Mouse (Mus musculus) thymus, postnatal 0 days (tissue): ENCODE measurements around the gene Mob3b. TPM values are rescaled to one million over a fixed set of nuclear protein-coding genes. Genes with fewer than 3 reads are reported as not detected.

ENCODE experiments used
- DNase-seq: peaks from one replicate; pipeline ENCODE4 v3.0.0-alpha.2; 2015; ENCODE audit warnings: low spot score
- polyA plus RNA-seq: library from polyadenylated mRNA; unstranded; fragments of >200 nt; fragmentation: Nextera tagmentation; extraction: Ambion mirVana; gene quantifications from 2 replicates; pipeline ENCODE4 v1.2.1, GENCODE M21; 2015

The Mob3b gene
- polyA plus RNA-seq, result 4.7 and 6.2 TPM in 2 replicates

- peak; percentile 87 for DNase-seq
Measured at GRCm38 (mm10) chr4:35156751-35157611, at the start of gene Mob3b. Gene Mob3b (minus strand): TSS chr4:35157484.

DNA sequence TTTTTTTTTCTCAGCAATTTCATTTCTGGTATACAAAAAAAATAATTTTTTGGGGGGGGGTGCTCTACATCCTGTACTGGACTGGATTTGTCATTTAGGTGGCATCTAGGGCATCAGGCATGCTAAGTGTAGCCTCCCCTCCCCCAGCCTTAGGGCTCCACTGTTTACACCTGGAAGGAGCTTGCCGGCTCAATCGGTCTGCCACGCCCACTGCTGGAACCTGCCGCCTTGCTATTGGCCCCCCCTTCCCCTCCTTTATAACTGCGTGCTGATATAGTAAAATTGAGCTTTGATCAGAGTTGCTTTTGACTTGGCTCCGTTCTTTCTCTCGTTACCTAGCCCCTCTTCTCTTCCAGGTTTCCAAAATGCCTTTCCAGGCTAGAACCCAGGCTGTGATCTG is 47.4 kb upstream of the Mob3b start:
- DNase-seq, result no peak

GRCm38 (mm10) chr4:35203724-35204123 is 46.4 kb upstream of the Mob3b start:
- no peak for DNase-seq

GRCm38 (mm10) chr4:35201700-35202099 is 44.4 kb upstream of the Mob3b start:
- DNase-seq, result no peak

DNA sequence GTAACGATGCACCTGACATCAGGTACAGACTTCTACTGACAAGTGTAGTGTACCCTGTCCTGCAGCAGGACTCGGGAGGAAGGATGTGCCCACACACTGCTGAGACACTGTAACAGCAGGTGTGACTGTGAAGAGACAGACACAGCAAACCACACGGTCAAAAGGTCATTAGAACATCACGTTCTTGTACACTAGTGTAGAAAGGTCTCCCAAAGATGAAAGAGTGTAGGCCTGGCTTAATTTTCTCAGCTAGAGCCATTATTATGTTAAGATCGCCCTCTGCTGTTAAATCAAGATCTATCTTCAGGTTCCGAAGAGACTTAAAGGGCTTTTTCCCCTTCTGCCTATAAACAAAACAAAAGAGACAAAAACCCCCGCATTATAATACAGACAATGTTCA is 35.4 kb upstream of the Mob3b start:
- DNase-seq, result peak; percentile 13

GRCm38 (mm10) chr4:35189794-35190193 is 32.5 kb upstream of the Mob3b start:
- DNase-seq, result no peak

DNA sequence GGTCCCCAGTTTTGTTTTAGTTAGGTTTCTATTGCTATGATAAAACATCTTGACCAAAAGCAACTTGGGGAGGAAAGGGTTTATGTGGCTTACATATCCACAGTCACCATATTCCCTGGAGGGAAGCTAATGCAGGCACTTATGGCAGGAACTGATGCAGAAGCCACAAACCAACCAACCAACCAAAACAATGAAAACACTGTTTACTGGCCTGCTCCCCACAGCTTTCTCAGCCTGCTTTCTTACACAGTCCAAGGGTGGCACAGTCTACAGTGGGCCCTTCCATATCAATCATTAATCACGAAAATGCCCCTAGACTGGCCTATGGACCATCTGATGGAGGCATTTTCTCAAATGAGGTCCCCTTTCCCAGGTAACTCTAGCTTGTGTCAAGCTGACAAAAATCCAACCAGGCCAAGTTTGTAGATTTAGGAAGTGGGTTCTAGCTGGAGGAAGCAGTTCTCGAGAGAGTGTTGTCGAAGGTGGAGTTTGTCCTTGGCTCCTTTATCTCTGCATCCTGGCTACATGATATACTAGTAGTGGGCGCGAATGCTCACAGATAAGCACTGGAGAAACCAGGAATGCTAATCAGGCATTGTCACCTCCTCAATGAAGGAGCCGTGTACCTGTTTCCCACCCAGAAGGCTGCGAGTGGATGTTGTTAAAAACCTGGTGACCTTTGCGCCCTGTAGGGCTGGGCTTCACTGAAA is 30.5 kb upstream of the Mob3b start:
- no peak for DNase-seq

GRCm38 (mm10) chr4:35177926-35178645 is 20.8 kb upstream of the Mob3b start:
- DNase-seq, result no peak

GRCm38 (mm10) chr4:35175566-35175965 is 18.3 kb upstream of the Mob3b start:
- no peak for DNase-seq

DNA sequence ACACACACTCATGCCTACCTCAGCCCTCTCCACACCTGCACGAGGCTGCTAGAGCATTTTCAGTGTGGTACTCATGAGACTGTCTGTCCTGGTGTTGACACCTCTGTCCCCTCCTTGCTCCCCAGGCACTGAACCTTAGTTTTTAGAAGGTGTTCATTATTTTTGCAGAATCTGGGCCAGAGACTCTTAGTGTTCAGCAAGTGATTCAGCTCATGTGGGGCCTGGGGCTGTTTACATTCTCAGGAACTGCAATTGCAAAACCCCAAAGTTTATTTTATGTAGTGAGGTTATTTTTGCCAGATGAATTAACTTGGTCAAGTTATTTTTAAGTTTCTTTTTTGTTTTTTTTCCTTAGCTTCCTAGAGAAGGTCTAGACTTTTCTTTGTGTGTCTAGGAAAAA is 16.3 kb upstream of the Mob3b start:
- no peak for DNase-seq

- DNase-seq, result no peak
Measured at GRCm38 (mm10) chr4:35172471-35172870, 15.2 kb upstream of the Mob3b start.

GRCm38 (mm10) chr4:35169571-35170125 is 12.4 kb upstream of the Mob3b start:
- no peak for DNase-seq

- DNase-seq, result no peak
Measured at GRCm38 (mm10) chr4:35167855-35168254, 10.6 kb upstream of the Mob3b start.

GRCm38 (mm10) chr4:35165947-35166346 is 8.7 kb upstream of the Mob3b start:
- DNase-seq, result no peak

- no peak for DNase-seq
Measured at GRCm38 (mm10) chr4:35165275-35165674, 8.0 kb upstream of the Mob3b start.

DNA sequence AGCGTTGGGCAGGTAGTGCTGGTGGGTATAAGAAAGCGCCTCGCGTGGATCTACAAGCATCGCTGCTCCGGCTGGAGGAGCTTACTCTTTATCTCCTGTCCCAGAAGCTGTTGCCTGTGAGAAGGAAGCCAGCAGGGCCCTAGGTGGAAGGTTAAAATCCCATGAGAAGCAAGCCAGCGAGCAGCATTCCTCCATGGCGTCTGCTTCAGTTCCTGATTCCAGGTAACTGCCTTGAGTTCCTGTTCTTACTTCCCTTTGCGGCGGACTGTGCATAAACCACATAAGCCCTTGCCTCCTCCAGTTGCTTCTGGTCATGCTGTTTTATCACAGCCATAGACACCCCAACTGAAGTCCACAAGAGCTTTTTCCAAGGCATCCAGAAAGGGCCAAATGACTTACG is 531 bp upstream of the Mob3b start:
- no peak for DNase-seq

DNA sequence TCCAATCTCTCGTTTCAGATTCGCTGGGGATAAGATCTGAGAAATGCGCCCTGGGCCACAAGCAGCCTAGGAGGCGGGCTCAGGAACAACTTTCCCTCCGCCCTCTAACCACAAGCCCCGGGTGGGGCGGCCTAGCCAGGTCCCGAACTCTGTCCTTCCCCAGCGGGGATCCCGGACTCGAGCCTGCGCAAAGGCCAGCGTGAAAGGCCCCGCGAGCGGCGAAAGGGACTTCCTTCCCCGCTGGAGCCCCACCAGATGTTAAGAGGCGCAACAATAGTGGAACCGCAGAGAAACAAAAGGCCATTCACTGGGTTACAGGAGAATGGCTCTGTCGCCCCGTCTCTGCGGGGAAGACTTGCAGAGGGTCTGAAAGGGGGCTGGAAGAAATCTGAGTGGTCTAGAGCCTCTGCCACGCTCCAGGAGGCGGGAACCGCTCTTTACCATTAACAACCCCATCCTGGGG is 1.1 kb downstream of the Mob3b start:
- peak; percentile 59 for DNase-seq

DNA sequence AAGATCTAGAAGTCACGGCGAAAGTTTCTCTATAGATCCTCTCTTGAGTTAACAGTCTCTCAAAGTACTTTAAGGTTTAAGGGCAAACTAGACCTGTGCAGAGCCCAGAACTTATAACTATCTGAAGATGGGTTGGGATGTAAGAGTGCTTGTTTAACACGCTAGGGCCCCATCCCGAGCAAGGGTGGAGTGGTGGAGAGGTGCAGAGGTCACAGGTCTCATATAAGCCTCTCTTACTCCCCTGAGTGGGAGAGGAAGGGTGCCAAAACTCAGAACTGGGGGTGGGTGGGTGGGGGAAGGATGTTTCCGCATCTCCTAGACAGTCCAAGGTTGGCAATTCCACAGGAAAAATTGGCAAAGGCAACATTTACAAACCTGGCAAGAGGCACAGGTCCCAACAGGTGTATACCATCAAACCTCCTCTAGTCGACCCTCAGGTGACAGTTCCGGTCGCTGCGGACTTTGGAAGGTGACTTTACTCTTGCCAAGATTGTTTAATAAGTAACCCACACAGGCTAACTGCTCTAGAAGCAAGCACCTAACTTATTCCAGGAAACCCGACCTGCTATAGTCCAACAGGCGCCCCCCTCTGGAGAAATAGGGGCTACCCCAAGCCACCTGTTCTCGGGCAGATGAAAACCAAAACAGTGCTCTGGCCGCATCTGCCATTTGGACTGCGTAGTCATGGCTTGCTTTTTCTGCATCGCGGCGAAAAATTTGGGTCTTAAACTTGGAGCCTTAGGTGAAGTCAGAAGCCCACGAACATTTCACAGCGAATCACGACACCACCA is 2.0 kb downstream of the Mob3b start:
- peak; percentile 51 for DNase-seq

- DNase-seq, result no peak
Measured at GRCm38 (mm10) chr4:35154051-35154450, 3.2 kb downstream of the Mob3b start.

DNA sequence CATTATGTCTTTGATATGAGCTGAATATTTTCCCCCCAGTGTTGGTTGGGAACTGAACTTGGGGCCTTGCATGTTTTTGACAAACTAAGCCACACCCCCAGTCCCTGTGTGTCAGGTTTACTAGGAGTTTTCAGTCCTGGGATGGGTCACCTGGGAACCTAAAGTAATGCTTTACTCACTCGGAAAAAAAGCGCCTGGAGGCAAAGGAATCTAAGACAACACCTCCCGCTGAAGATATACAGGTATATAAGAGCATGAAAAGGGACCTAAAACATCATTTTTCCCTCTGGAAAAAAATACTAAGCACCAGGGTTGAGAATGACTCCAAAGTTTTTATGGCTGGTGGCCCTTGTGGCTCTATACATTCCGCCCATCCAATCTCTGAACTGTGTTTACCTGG is 5.5 kb downstream of the Mob3b start, which contains the start of gene Ifnk:
Ifnk (plus strand) TSS at position 301 of the 400 bp plus-strand sequence.
- DNase-seq, result no peak

- no peak for DNase-seq
Measured at GRCm38 (mm10) chr4:35150706-35151105, 6.6 kb downstream of the Mob3b start.
